Mouse (Mus musculus) neutrophil, adult 59 days (primary cell): ENCODE results near the gene Gzf1. TPM values are rescaled to one million over a fixed set of nuclear protein-coding genes. Genes with fewer than 3 reads are reported as not detected.

Experiments
- total RNA-seq, 2 experiments: library from RNA; stranded (reverse); gene quantifications; 1 replicate in 1 of 2; 2 replicates in 1 of 2; pipeline ENCODE4 v1.2.4; 2023

Gene Gzf1
- total RNA-seq, result 10 to 100 TPM; 14.7 to 15.3 TPM

GRCm38 (mm10) chr2:148680775-148681291 lies at the start of gene Gzf1:
Gzf1 (plus strand) TSS chr2:148681023.

GRCm38 (mm10) chr2:148672199-148673096 lies 8.4 kb upstream of the Gzf1 start, which contains the start of gene Nxt1:
Nxt1 (plus strand) TSS chr2:148672601.

GRCm38 (mm10) chr2:148732327-148733000 lies 51.6 kb downstream of the Gzf1 start, which contains the start of gene Napb:
Napb (minus strand) TSS chr2:148732467.

Other genes with a start within 250 kb of the Gzf1 start
- gene Cd93, start 237.5 kb upstream of the Gzf1 start, total RNA-seq, result 10 to 100 TPM; 49.8 to 59.4 TPM
- gene Nxt1, start 8.4 kb upstream of the Gzf1 start, total RNA-seq, result 10 to 100 TPM; 23.6 to 26.9 TPM
- 1 to 10 TPM; 1.4 to 1.9 TPM for gene Napb, start 51.4 kb downstream of the Gzf1 start, total RNA-seq
- gene Cstl1, start 69.3 kb downstream of the Gzf1 start, total RNA-seq, result not detected
- gene Cst11, start 90.5 kb downstream of the Gzf1 start, total RNA-seq, result not detected
- not detected for gene 8030411F24Rik, start 101.0 kb downstream of the Gzf1 start, total RNA-seq
- gene Cst12, start 108.3 kb downstream of the Gzf1 start, total RNA-seq, result not detected
- gene Cst8, start 117.8 kb downstream of the Gzf1 start, total RNA-seq, result not detected
- gene Cst13, start 139.1 kb downstream of the Gzf1 start, total RNA-seq, result not detected
- gene Cst9, start 154.1 kb downstream of the Gzf1 start, total RNA-seq, result not detected
- gene 9230104L09Rik, start 184.0 kb downstream of the Gzf1 start, total RNA-seq, result not detected
- gene Cst3, start 194.7 kb downstream of the Gzf1 start, total RNA-seq, result 100 to 1,000 TPM; 582 to 646 TPM